In genomic region chr16:20590680-20591038, GRCm38 (mm10) we compare ENCODE assay signal across 8 mouse cellular contexts. TPM values are rescaled to one million over a fixed set of nuclear protein-coding genes. Genes with fewer than 3 reads are reported as not detected.
DNase-seq lines count a peak whose midpoint lies in the region; ATAC-seq lines count a peak whose summit lies in the region.

No protein-coding gene starts in this region.

- no peak overlapping the region for H3K9ac ChIP-seq in kidney, embryonic 14.5 days (ENCODE audit: low read depth, low read length)
- peak overlapping the region; percentile 66 for H3K9ac ChIP-seq in forebrain, embryonic 13.5 days
- peak overlapping the region; percentile 79 for H3K9ac ChIP-seq in neural tube, embryonic 13.5 days

- peaks cover 55% of the 10 kb centered on the region for H3K27me3 ChIP-seq in kidney, embryonic 14.5 days (ENCODE audit: control insufficient read depth, insufficient read depth, low read length)
- peaks cover 70% of the 10 kb centered on the region for H3K27me3 ChIP-seq in forebrain, embryonic 13.5 days
- peaks cover 77% of the 10 kb centered on the region for H3K27me3 ChIP-seq in limb, embryonic 10.5 days (ENCODE audit: low read depth, poor library complexity, severe bottlenecking)
- peaks cover 78% of the 10 kb centered on the region for H3K27me3 ChIP-seq in neural tube, embryonic 13.5 days

- H3K4me2 ChIP-seq in kidney, embryonic 14.5 days (replicated peaks; ENCODE audit: low read depth, low read length): peak overlapping the region; percentile 84
- peak overlapping the region; percentile 93 for H3K4me2 ChIP-seq in forebrain, embryonic 13.5 days
- peak overlapping the region; percentile 70 for H3K4me2 ChIP-seq in neural tube, embryonic 13.5 days

- H3K27ac ChIP-seq in kidney, embryonic 14.5 days (ENCODE audit: low read depth, low read length): no peak overlapping the region
- H3K27ac ChIP-seq in forebrain, embryonic 13.5 days: no peak overlapping the region
- no peak overlapping the region for H3K27ac ChIP-seq in limb, embryonic 10.5 days
- no peak overlapping the region for H3K27ac ChIP-seq in neural tube, embryonic 13.5 days (replicated peaks)

- peak overlapping the region; percentile 46 for H3K4me3 ChIP-seq in kidney, embryonic 14.5 days (ENCODE audit: low read length)
- H3K4me3 ChIP-seq in forebrain, embryonic 13.5 days: peak overlapping the region; percentile 52
- H3K4me3 ChIP-seq in limb, embryonic 10.5 days: peak overlapping the region; percentile 63
- H3K4me3 ChIP-seq in neural tube, embryonic 13.5 days: peak overlapping the region; percentile 55

- ATAC-seq in kidney, embryonic 14.5 days (ENCODE audit: low FRiP score, low TSS enrichment): peak; percentile 9
- ATAC-seq in forebrain, embryonic 13.5 days: 0 out of 2 replicates have a peak, but pooled peaks have one; percentile 5
- peak; percentile 2; the same call in 1 of the 2 replicates for ATAC-seq in neural tube, embryonic 13.5 days (ENCODE audit: low read depth)

- WGBS in kidney, embryonic 14.5 days: 4% methylated on average over 16 of the region's 17 CpGs
- 5% methylated on average over 16 of the region's 17 CpGs for WGBS in forebrain, embryonic 13.5 days
- 4% methylated on average over 17 of the region's 17 CpGs for WGBS in limb, embryonic 10.5 days
- 2% methylated on average over 17 of the region's 17 CpGs for WGBS in neural tube, embryonic 13.5 days

- no peaks in the 10 kb centered on the region for H3K36me3 ChIP-seq in kidney, embryonic 14.5 days (ENCODE audit: control insufficient read depth, insufficient read depth, low read length)
- H3K36me3 ChIP-seq in forebrain, embryonic 13.5 days (ENCODE audit: poor library complexity, severe bottlenecking): no peaks in the 10 kb centered on the region
- no peaks in the 10 kb centered on the region for H3K36me3 ChIP-seq in limb, embryonic 10.5 days
- H3K36me3 ChIP-seq in neural tube, embryonic 13.5 days: no peaks in the 10 kb centered on the region

- H3K9me3 ChIP-seq in kidney, embryonic 14.5 days (ENCODE audit: control insufficient read depth, low read length): 0 out of 2 replicates have a peak, but pooled peaks cover 2% of the 10 kb centered on the region
- no peaks in the 10 kb centered on the region for H3K9me3 ChIP-seq in forebrain, embryonic 13.5 days (replicated peaks)
- H3K9me3 ChIP-seq in limb, embryonic 10.5 days (replicated peaks): no peaks in the 10 kb centered on the region
- no peaks in the 10 kb centered on the region for H3K9me3 ChIP-seq in neural tube, embryonic 13.5 days

- H3K4me1 ChIP-seq in kidney, embryonic 14.5 days (ENCODE audit: control insufficient read depth, insufficient read depth, low read length): no peaks in the 10 kb centered on the region; the same call in 1 of the 2 replicates
- H3K4me1 ChIP-seq in forebrain, embryonic 13.5 days: peaks cover 21% of the 10 kb centered on the region
- H3K4me1 ChIP-seq in limb, embryonic 10.5 days: peaks cover 25% of the 10 kb centered on the region
- peaks cover 28% of the 10 kb centered on the region for H3K4me1 ChIP-seq in neural tube, embryonic 13.5 days (replicated peaks)

- no peak for DNase-seq in kidney, adult 9 months
- peak; percentile 41 for DNase-seq in limb, embryonic 10.5 days (ENCODE audit: low spot score)
- no peak for DNase-seq in frontal cortex, postnatal 10 days (ENCODE audit: low spot score in 2 of 2)
- no peak for DNase-seq in thymus, postnatal 0 days (ENCODE audit: low spot score)
- no peak for DNase-seq in cerebellum, adult 18-20 months

RNA-seq across cellular contexts. Expression of gene Vwa5b2, which starts 1.4 kb away (rescaled TPM):
- polyA plus RNA-seq in kidney, embryonic 14.5 days (2014; fragmentation: Nextera tagmentation; extraction: Ambion mirVana): 0.79 and 1.3 TPM in 2 replicates
- 1.8 and 3.3 TPM in 2 replicates for polyA plus RNA-seq in forebrain, embryonic 13.5 days (2015; fragmentation: Nextera tagmentation; extraction: Ambion mirVana)
- polyA plus RNA-seq in limb, embryonic 10.5 days (2016; fragmentation: Nextera tagmentation; extraction: Ambion mirVana): 0.30 and 0.46 TPM in 2 replicates
- 23.8 and 27.0 TPM in 2 replicates for polyA plus RNA-seq in neural tube, embryonic 13.5 days (2015; fragmentation: Nextera tagmentation; extraction: Ambion mirVana)
- polyA plus RNA-seq in thymus, postnatal 0 days (2015; fragmentation: Nextera tagmentation; extraction: Ambion mirVana): not detected in 2 replicates

RNA-seq across cellular contexts. Expression of gene Eef1akmt4, which starts 20.7 kb away (rescaled TPM):
- polyA plus RNA-seq in kidney, embryonic 14.5 days (2014; fragmentation: Nextera tagmentation; extraction: Ambion mirVana): 42.2 and 42.4 TPM in 2 replicates
- polyA plus RNA-seq in forebrain, embryonic 13.5 days (2015; fragmentation: Nextera tagmentation; extraction: Ambion mirVana): 21.1 and 23.9 TPM in 2 replicates
- polyA plus RNA-seq in limb, embryonic 10.5 days (2016; fragmentation: Nextera tagmentation; extraction: Ambion mirVana): 48.1 and 56.1 TPM in 2 replicates
- polyA plus RNA-seq in neural tube, embryonic 13.5 days (2015; fragmentation: Nextera tagmentation; extraction: Ambion mirVana): 15.0 and 16.2 TPM in 2 replicates
- 26.4 and 32.3 TPM in 2 replicates for polyA plus RNA-seq in thymus, postnatal 0 days (2015; fragmentation: Nextera tagmentation; extraction: Ambion mirVana)

RNA-seq across cellular contexts. Expression of gene Gm49333, which starts 20.8 kb away (rescaled TPM):
- polyA plus RNA-seq in kidney, embryonic 14.5 days (2014; fragmentation: Nextera tagmentation; extraction: Ambion mirVana): not detected in 2 replicates
- polyA plus RNA-seq in forebrain, embryonic 13.5 days (2015; fragmentation: Nextera tagmentation; extraction: Ambion mirVana): 0.32 TPM in 1 of 2 replicates, not detected in the other
- polyA plus RNA-seq in limb, embryonic 10.5 days (2016; fragmentation: Nextera tagmentation; extraction: Ambion mirVana): not detected in 2 replicates
- polyA plus RNA-seq in neural tube, embryonic 13.5 days (2015; fragmentation: Nextera tagmentation; extraction: Ambion mirVana): 1.4 TPM in 1 of 2 replicates, not detected in the other
- polyA plus RNA-seq in thymus, postnatal 0 days (2015; fragmentation: Nextera tagmentation; extraction: Ambion mirVana): not detected in 2 replicates

RNA-seq across cellular contexts. Expression of gene Alg3, which starts 20.9 kb away (rescaled TPM):
- 44.3 and 55.7 TPM in 2 replicates for polyA plus RNA-seq in kidney, embryonic 14.5 days (2014; fragmentation: Nextera tagmentation; extraction: Ambion mirVana)
- 36.6 and 41.6 TPM in 2 replicates for polyA plus RNA-seq in forebrain, embryonic 13.5 days (2015; fragmentation: Nextera tagmentation; extraction: Ambion mirVana)
- polyA plus RNA-seq in limb, embryonic 10.5 days (2016; fragmentation: Nextera tagmentation; extraction: Ambion mirVana): 54.5 and 62.4 TPM in 2 replicates
- polyA plus RNA-seq in neural tube, embryonic 13.5 days (2015; fragmentation: Nextera tagmentation; extraction: Ambion mirVana): 43.2 and 44.8 TPM in 2 replicates
- 22.9 and 28.4 TPM in 2 replicates for polyA plus RNA-seq in thymus, postnatal 0 days (2015; fragmentation: Nextera tagmentation; extraction: Ambion mirVana)

RNA-seq across cellular contexts. Expression of gene Camk2n2, which starts 30.4 kb away (rescaled TPM):
- polyA plus RNA-seq in kidney, embryonic 14.5 days (2014; fragmentation: Nextera tagmentation; extraction: Ambion mirVana): 1.7 and 1.9 TPM in 2 replicates
- polyA plus RNA-seq in forebrain, embryonic 13.5 days (2015; fragmentation: Nextera tagmentation; extraction: Ambion mirVana): 9.6 and 10.9 TPM in 2 replicates
- 0.50 and 0.79 TPM in 2 replicates for polyA plus RNA-seq in limb, embryonic 10.5 days (2016; fragmentation: Nextera tagmentation; extraction: Ambion mirVana)
- polyA plus RNA-seq in neural tube, embryonic 13.5 days (2015; fragmentation: Nextera tagmentation; extraction: Ambion mirVana): 20.8 and 23.7 TPM in 2 replicates
- polyA plus RNA-seq in thymus, postnatal 0 days (2015; fragmentation: Nextera tagmentation; extraction: Ambion mirVana): 0.48 and 0.52 TPM in 2 replicates
